Mouse (Mus musculus) retina, postnatal 7 days (tissue): ENCODE measurements around the gene Calm1.
"Not testable (repeated sequence)": the region's sequence is repeated elsewhere in the genome, so short reads cannot be mapped to it uniquely, and the experiment has no call there.

ENCODE experiments used
- DNase-seq: peaks from one replicate; pipeline ENCODE4 v3.0.0-alpha.2; 2012; ENCODE audit warnings: low read depth, low spot score

Calm1 gene

DNA sequence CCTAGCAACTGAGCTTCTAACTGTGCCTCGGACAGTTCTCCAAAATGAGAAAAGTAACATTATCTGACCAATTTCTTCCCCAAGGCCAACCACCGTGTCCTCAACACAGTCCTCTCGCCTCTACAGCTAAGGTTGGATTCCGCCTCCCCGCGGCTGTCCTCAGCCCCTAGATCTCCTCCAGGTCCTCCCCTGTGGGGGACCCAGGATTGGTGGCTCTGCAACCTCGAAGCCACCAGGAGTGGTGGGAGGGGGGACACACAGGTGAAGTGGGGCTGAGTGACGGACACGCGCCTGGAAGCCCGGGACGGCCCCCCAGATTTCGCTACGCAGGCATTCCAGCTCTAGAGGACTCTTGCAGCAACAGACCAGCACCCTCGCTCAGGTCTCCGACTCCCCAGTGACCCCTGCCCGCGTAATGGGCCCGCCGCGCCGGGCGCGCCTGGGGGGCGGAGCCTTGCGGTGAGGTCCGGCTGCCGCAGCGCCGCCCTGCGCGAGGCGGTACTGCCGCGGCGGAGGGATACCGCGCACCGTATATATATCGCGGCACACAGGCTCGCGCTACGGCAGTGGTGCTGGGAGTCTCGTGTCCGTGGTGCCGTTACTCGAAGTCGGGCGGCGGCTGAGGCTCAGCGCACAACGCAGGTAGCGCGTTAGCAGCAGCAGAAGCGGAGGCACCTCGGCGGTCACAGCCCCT is at the start of gene Calm1:
Gene Calm1 (plus strand): TSS at position 469 of the 694 bp plus-strand sequence.
- peak; percentile 89 for DNase-seq

DNA sequence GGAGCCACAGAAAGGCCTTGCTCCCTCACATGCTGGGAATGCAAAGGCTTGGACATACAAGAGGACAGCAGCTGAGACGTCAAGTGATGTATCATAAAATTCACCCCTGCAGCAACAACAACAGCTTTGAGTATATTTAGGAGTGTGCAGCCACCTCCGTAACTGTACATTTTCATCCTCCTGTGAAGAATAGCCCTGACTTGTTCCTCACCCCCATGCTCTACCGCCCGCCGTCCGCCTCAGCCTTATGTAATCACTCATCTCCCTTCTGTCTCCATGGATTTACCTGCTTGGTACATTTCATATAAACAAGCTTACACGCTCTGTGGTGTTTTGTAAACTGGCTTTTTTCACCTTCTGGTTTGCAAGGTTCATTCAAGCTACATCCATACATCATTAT is 46.8 kb upstream of the Calm1 start:
- DNase-seq, result no peak

DNA sequence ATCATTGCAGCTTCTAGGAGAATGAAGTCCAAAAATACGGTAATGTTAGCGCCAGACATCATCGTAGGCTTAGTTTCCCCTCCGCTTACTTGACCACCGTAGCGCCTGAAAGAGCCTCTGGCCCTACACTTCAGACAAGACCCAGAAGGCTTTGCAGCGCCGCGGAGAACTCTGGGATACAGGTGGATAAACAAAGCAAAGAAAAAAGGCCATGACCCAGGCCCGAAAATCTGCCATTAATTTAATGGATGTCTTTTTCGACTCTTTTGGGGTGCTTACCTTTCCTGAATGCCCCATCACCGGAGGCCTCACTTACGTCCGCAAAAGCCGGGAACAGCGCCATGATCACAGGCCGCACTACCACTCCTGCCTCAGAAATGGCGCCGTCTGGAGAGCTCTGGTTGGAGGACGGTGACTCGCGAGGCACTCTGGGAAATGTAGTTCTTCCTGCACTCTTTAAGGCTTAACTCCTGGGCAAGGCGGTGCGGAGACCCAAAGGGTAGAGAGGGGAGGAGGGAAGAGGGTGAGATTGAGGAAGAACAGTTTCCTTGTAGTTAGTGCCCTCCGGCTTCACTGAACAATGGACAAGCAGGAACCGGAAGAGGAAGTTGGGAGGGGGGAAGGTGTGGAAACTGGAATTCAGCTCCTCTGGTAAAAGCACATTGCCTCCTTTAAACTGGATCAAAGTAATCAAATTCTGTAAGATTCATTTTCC is 39.8 kb upstream of the Calm1 start, which contains the start of gene Nrde2:
Gene Nrde2 (minus strand): TSS at position 393 of the 715 bp plus-strand sequence.
- DNase-seq, result peak; percentile 80

DNA sequence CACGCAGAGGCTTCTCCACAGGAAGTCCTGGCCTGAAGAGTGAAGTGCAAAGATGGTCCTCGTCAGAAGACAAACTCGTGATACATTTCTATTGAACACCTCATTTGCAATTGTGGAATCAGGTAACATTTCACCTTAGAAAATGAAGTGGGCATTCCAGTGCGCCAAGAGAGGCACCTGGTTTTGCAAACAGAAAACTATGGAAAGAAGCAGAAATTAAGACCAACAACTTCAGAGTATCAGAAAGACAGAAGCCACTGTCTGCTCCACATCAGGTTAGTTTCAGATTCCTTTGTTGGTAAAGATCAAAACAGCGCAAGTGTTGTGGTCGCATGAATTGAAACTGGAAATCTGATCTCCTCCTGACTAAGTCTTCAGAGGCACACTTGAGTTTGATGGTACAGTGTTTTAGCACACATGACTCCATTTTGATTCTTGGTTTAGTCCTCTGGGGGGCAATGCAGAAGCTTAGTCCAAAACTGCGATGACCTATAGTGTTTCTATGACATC is 34.2 kb upstream of the Calm1 start:
- no peak for DNase-seq

DNA sequence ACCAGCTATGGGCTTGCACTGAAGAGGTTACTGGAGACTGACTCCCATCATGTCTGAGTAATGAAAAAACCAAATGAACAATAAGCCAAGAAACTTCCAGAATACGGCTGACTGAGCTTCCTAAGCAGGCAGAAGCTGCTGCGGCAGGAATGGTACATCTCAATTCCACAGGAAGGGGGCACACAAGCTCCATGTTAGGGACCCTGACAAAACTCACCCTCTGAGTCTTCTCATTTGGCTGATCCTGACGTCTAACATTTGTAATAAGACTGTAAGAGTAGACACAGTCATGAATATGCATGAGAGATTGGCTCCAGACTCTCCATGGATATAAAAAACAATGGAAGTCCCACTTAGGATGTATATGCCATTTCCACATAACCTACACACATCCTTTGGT is 33.1 kb upstream of the Calm1 start:
- no peak for DNase-seq

DNA sequence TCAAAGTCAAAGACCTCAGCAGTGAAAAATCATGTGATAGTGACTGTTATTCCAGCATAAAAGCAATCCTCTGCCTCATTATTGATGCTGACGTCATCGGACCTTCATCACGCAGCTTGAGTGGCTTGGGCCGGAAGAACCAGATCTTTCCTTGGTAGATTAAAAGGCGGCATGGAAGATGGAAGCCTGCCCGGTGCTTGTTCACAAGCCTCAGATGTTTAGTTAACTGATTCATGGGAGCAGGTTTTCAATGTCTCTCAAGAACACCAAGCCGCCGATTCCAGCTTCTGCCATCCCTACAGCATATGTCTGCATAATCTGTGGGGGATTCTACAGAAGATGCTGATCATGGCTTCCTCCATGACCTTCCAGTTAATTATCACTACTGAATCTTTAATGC is 32.3 kb upstream of the Calm1 start:
- DNase-seq, result no peak

DNA sequence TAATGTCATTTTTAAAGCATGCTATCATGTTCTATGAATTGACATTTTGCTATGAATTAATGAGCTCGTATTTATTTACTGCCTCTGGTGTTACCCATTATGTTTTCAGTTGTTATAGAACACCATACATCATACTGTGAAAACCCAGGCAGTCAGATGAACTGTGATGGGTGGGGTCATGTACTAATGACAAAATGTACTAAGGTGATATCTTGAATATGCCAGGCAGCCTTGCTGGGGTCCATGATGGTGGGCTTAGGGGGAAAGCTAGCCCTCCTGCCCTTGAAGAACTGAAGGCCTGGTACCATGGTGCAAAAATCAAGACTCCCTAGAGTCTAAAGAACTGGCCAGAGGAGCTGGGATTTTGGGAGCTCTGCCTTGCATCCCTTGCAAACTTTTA is 31.7 kb upstream of the Calm1 start:
- no peak for DNase-seq

DNA sequence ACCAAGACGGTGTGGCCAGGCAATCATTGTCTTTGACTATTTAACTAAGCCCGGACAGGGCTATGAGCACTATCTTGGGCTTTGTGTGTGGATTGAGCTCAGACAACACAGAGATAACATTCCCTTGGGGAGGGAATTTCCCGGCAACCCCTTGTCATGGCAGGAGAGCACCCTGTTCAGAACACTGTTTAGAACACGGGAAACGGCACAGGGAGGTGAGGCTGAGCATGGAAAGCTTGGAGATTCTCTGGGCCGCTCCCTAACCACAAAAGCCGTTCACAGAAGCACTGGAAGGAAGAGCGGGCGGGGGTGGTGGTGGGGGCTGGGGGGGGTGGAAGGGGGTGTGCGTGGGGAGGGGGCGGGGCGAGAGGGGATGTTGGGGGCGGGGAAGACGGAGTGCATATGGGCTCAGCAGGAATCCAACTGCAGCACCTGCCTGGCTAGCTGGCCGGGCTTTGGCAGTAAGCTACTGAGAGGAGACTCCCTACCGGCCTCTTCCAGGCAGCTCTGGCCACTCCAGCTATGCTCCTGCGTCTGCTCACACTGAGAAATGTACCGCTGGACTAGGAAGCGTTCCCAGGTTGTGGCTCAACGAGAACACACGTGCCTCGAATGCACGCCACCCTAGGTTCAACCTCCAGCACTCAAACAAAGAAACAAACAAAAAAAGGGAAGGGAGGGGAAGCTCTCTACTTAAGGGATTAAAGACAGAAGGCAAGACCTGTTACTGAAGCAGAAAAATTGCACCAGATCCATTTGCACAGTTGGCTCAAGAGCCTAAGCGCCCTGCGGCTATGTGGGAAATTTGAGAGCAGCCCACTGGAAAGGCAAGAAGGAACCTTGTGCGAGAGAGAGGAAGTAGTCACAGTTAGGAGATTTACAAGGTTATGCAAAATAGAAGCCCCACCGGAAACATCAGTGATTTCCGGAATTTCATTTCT is 31.0 kb upstream of the Calm1 start:
- DNase-seq, result no peak

DNA sequence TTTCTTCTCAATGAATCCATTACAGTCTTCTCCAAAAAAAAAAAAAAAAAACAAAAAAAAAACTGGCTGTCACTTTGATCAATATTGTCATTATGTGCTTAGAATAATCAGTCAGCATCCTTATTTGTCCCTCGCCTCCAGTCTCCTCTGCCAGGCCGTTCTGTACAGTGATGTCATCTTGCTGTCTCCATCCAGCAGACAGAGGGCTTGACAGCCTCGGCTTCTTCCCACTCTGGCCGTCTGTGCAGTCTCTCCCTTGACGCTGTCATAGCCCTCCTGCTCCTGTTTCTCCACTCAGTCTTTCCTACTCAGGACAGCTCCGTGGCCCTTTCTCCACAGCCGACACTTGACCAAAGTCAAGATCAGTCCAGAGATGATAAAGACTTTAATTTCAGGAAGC is 26.8 kb upstream of the Calm1 start:
- no peak for DNase-seq

DNA sequence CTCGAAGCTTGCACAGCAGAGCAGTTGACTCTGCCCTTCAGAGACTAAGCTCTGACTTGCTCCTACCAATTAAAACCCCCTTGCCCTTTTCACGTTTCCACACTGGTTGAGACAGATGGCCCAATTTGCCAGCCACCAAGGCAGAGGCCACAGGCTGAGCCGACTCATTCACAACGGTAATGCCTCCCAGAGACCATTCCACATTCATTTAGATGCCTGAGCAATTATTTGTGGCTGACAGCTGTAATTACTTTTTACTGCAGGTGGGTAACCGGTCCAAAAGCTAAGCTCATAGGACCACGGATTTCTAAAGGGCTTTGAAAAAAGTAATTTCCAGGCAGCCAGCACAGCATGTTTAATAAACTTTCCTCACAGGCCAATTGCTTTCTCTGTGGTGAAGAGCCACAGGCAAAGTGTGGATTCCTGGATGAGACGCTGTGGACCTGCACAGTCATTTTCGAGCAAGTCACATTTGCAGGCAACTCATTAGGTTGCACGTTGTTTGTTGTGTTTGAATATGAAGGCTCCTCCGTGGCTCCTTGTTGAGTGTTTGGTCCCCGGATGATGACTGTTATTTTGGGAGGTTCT is 22.7 kb upstream of the Calm1 start:
- DNase-seq, result no peak

DNA sequence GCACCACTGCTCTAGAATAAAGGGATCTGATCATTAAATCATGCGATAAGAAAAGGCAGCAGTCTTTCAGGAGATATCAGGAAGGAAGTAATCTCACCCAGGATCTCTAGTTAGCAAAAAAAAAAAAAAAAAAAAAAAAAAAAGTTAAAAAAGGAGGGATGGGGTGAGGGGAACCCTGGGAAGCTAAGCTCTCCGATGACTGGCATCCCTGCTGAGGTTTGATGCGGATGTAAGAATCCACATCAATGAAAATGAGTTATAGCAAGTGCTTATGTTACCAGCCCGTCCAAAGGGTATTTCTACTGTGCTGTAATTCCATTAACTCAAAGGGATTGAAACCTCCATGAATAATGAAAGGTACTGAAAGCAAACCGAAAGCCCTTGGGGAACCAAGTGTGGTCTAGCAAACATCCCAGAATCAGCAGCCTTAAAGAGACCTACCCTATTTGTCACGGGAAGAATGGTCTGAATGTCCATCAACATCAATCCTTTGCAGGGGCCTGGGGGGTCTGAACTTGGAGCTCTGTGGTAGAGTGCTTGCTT is 20.3 kb upstream of the Calm1 start:
- no peak for DNase-seq

DNA sequence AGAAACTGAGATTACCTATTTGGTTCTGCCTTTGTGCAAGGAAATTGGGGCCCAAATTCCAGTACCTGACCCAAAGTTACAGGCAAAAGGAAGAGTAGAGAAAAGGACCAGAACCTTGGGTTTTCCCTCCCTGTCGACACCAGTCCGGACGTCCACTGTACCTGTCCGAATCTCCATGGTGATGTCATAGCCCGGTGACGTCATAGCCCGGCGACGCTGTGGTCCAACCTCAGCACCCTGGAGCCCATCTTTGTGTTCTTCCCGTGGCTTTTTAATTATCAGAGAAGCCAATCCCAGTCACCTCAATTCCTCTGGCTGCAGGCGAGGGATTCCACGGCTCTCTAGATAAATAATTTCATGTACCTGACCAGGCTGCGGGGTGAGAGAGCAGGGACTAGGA is 18.4 kb upstream of the Calm1 start:
- DNase-seq, result no peak

DNA sequence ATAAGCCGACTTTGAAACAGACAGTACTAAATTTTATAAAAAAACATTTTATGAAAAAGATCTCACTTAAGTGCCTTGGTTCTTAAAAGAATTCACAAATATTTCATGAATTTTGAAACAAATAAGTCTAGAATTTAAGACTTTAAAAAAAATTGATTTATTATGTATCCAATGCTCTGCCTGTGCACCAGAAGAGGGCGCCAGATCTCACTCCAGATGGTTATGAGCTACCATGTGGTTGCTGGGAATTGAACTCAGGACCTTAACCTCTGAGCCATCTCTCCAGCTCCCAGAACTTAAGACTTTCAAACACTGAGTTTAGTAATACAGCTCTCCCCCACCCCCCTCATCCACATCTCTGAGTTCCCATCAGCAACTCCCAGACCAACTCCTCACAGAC is 16.6 kb upstream of the Calm1 start:
- DNase-seq, result no peak

DNA sequence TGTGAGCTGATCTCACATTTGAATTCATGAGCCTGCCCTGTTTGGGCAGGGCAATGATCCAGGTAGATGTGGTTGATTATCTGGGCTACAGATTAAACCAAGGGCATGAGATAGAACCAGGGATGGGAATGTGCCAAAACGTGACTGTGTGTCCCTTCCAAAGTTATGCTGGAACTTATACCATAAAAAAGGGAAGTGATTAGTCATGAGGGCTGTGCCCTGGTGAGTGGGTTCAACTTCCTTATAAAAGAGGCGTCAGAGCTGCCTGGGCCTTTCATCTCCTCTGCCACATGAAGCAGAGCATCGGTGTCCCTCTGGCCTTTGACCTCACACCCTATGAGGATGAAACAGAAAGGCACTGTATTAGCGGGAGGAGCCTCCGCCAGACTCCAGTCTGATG is 15.3 kb upstream of the Calm1 start:
- no peak for DNase-seq

DNA sequence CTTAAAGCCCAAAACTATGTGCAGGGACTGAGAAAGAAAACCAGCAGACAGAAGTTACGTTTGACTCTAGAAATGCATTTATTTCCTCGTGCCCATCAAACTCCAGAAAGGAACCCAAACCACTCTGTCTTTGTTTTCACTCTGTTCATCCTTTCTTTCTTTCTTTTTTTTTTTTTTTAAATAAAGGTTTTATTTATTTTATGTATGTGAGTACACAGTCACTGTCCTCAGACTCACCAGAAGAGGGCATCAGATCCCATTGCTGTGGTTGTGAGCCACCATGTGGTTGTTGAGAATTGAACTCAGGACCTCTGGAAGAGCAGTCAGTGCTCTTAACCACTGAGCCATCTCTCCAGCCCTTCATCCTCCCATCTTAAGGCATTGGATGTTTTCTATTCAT is 14.3 kb upstream of the Calm1 start:
- not testable (repeated sequence) for DNase-seq

DNA sequence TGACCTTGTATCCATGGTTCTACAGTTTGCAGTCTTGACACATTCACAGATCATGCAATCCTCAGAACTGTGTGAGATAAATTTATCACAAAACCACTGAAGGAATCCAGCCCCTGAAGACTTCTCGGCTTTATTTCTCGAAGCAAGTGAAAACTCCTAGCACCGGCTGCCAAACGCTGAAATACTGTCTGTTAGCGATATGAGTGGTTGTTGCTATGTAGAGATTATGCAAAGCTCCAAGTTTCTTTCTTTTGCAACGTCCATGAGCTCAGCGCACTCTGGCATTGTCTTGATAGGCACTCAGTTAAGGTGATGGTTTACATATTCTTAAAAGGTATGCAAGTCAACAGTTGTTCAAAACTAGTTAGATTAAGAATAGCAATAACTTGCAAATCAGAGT is 13.3 kb upstream of the Calm1 start:
- DNase-seq, result no peak

DNA sequence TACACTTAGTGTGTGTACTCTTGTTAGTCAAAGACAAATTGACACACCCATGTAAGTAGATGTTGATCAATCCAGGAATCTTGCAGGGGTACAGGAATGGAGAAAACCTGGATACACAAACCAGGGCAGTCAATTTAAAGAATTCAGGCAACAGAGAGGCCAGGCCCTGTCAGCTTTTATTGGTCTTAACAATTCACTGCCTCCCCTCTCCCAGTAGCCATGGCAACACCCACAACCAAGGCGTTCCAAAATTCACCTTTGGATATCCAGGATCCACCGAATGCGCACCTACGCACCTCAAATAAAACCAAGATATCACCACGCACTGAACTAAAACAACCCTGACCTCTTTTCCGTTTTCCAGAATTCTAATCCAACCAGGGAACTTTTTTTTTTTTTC is 12.9 kb upstream of the Calm1 start:
- no peak for DNase-seq

DNA sequence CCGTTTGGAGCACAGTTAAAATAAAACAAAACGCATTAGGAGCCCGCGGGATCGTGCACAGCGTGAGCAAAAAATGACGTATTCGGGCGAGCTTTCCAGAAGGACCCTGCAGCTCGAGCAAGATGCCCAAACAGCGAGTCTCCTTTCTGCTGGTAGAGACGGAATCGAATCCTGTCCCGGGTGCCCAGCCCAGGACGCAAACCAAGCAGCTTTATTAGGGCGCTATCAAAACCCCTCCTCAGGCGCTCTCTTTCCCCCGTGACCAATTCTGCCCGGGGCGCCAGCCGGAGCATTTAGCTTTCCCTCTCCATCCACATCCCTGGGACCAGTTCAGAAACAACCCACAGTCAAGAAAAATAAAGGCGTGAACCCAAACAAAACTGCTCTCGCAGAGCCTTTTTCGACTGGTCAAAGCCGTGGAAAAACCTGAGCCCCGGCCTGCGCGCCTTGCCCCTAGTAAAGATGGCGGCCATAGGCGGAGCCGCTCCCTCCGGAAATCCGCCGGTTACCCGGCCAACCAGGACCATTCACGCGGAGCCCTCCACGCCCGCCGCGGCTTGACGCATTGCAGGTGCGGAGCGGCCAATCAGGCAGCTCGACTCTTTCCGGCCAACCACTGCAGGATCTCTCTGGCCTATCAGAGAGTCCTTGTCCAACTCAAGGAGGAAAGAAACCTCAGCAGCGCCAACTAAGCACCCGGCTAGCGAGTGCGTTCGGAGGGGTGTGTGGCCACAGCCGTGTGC is 12.1 kb upstream of the Calm1 start:
- peak; percentile 97 for DNase-seq

DNA sequence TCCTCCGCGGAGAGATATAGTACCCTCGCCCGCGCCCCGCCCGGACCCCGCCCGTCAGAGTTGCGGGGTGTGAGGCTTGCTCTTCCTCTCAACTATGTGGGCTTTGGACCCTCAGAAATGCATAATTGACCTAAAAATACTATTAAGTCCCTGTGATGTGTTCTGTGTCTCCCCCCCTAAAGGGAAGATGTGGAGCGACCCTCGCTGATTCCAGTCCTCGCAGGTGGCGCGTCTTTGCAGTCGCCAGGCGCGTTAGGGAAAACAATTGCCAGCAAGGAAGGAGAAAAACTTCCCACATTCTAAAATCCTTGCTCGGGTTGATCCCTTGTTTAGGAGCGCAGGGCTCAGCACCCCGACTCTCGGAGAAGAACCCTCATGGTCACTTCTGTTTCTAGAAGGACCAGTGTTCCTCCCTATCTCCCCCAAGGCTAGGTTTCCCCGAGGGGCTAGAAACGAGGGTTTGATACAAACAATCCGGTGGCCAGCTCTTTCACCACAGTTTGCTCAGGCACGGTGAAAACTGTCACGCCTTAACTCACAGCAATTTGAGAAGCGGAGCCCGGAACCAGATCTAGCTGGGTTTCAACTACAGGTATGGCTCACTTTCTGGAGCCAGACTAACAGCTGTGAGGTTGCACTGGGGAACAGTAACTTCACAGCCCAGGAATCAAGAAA is 11.3 kb upstream of the Calm1 start:
- DNase-seq, result no peak

DNA sequence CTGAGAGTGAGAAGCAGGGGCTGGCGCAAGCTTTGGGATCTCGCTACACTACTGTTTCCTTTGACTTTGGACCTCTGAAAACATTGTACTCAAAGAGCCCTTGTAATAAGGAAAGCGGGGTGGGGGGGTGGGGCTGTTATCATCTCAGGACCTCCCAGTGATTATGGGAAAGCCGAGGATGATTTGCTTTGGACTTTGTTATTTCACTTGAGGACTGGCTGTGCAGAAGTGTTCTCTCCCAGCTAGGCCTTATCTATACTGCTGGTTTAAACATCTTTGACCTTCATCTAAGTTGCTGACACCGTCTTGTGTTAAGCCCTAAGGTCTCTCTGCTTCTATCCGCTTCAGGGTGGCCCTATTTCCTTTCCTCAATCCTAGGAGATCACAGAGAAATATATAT is 8.4 kb upstream of the Calm1 start:
- no peak for DNase-seq
